Mouse (Mus musculus) adrenal gland, adult (tissue): Measurements from ENCODE around the gene Adh6b.
"Not testable (repeated sequence)": the region's sequence is repeated elsewhere in the genome, so short reads cannot be mapped to it uniquely, and the experiment has no call there.

Experiments used
- DNase-seq, 2 experiments: peaks; one replicate each; pipeline ENCODE4 v3.0.0; 2022 to 2023; ENCODE audit warnings: low spot score in 1 of 2; ENCODE audit not compliant: inconsistent age in 2 of 2

The Adh6b gene

GRCm38 (mm10) chr3:138358856-138359255, 17.3 kb downstream of the Adh6b start:
- DNase-seq = no peak

- DNase-seq = no peak
Observed at GRCm38 (mm10) chr3:138360721-138361120, 19.1 kb downstream of the Adh6b start.

- no peak for DNase-seq
Observed at GRCm38 (mm10) chr3:138362920-138363319, 21.3 kb downstream of the Adh6b start.

- no peak for DNase-seq
Observed at GRCm38 (mm10) chr3:138366181-138366580, 24.6 kb downstream of the Adh6b start.

GRCm38 (mm10) chr3:138369546-138369945, 28.0 kb downstream of the Adh6b start:
- no peak for DNase-seq

GRCm38 (mm10) chr3:138370289-138370688, 28.7 kb downstream of the Adh6b start:
- DNase-seq = not testable (repeated sequence)

- peak in 1 of 2 experiments; percentile 49 for DNase-seq
Observed at GRCm38 (mm10) chr3:138373920-138374319, 32.3 kb downstream of the Adh6b start.

GRCm38 (mm10) chr3:138375148-138375547, 33.6 kb downstream of the Adh6b start:
- DNase-seq = peak in 1 of 2 experiments; percentile 48

GRCm38 (mm10) chr3:138381133-138381532, 39.6 kb downstream of the Adh6b start:
- DNase-seq = peak in 1 of 2 experiments; percentile 53

- no peak for DNase-seq
Observed at GRCm38 (mm10) chr3:138387155-138387554, 45.6 kb downstream of the Adh6b start.

GRCm38 (mm10) chr3:138404872-138405271, 63.3 kb downstream of the Adh6b start:
- no peak for DNase-seq

- peak; percentile 18 to 84 for DNase-seq
Observed at GRCm38 (mm10) chr3:138405341-138405740, 63.8 kb downstream of the Adh6b start.

GRCm38 (mm10) chr3:138405840-138406239, 64.3 kb downstream of the Adh6b start:
- DNase-seq = no peak

GRCm38 (mm10) chr3:138407920-138408319, 66.3 kb downstream of the Adh6b start:
- DNase-seq = peak; percentile 34 to 84
